Mouse (Mus musculus): ENCODE results near the gene Ostf1. TPM values are rescaled to one million over a fixed set of nuclear protein-coding genes. Genes with fewer than 3 reads are reported as not detected.

Gene Ostf1
- polyA plus RNA-seq, 3 experiments from 2014 or later: 87.5 to 260 (median 96.7) TPM

DNA sequence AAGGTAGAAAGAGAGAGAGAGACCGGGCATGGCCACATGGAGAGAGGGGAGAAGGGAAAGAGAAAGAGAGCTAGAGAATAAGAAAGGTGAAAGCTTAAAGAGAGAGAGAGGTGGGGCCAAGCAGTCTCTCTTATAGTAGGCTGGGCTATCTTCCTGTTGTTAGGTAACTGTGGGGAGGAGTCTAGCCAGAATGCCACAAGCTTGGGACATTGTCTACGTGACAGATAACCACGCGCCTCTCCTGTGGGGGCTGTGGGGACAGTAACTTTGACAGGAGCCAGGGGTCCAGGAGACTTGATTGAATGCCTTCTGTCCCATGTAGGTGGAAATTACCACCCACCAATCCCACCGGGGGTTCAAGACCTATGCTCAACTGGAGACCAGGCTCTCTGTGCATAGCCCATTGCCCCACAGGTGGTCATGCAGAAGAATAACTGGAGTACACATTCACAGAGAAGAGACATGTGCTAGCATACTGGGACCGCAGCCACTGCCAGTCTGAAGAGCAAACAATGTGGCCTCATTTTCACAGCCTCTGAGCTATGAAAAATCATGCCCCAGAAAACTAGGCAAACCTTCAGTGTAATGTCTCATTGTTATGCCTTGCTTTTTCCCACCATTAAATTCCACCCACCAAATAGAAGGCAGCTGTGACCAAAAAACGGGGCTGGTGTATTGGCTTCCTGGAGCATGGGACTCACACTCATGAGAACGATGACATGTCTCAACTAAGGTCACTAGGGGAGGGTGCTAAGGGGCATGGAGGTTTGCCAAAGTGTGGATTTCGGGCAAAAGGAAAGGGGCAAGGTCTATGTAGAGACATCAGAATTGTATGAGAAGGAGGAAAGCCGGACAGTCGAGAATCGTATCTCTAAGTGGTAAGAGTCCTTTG lies 63.4 kb downstream of the Ostf1 start:
- no peak for ATAC-seq

DNA sequence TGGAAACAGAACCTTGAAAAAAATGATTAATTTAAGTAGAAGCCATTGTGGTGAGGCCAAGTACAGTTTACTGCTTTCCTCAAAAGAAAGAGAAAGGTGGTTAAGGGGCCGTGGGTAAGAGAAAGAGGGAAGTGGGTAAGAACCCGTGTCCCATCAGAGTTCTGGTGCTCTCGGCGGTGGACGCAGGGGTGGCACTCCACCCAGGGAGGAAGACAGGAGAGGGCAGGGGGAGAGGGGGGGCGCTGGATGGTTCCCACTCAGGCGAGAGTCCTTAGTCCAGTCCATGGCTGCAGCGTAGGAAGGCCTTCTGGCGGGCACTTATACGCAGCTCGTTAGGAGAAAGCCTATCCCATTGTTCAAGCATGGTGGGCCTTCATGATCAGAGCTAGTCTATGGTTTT lies 64.1 kb downstream of the Ostf1 start:
- no peak for ATAC-seq

DNA sequence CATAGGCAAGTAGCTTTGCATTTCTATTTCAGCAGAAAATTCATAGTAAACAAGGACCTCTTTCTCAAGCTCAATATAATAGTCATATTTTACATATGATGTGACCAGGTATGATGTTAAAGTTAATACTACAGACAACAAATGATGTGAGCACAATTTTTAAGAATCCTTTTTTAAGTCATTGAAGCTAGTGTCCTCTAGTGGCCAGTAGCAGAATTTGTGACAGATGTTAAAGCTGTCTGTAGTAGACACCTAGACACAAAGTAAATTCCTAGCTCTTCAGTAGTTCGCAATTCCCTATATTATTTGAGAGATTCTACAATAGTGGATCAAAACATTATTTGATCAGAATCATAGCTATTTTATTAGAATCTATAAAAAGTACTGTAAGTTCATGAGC lies 73.9 kb downstream of the Ostf1 start:
- ATAC-seq: no peak

DNA sequence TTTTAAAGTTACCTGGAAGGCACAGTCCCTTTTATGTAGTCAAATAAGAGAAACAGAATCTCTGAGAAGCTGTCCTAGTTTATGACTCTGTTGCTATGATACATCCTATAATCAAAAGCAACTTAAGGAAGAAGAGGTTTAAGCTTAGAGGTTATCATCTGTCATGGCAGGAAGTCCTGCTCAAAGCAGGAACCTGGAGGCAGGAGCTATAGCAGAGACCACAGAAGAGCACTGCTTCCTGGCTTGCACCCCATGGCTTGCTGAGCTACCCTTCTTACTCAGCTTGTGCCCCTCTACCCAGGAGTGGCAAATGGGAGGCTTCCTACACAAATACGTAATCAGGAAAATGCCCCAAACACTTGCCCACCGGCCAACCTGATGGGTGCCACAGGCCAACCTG lies 76.0 kb downstream of the Ostf1 start:
- ATAC-seq: no peak

DNA sequence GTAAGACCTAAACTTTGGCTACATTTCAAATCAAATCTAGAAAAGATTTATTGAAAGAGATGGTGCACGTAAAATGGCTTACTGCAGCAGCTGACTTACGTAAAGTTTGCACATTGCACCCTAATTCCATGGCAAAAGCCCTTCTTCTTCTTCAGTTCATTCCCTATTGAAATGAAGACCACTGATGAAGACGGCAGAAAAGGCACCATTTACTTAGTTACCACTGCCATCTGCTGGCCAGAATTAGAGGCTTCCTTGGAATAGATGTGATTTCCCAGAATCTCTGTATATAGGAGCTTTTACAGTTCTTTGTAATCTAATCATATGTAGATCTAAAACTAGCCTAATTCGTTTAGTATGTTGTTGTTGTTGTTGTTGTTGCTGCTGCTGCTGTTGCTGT lies 83.0 kb downstream of the Ostf1 start:
- no peak for ATAC-seq

Other genes starting within 250 kb of the Ostf1 start
- 10 to 100 TPM in 1 of 3 experiments, 1 to 10 TPM in 2; 6.7 to 16.1 (median 8.9) TPM for gene Nmrk1, start 127 bp upstream of the Ostf1 start, polyA plus RNA-seq (2017; shearing (Covaris generic))
- gene Carnmt1, start 38.9 kb upstream of the Ostf1 start, polyA plus RNA-seq (2017; shearing (Covaris generic)): 1 to 10 TPM; 3.2 to 5.2 (median 3.8) TPM
- 1 to 10 TPM; 2.5 to 5.9 (median 3.0) TPM for gene D030056L22Rik, start 81.4 kb upstream of the Ostf1 start, polyA plus RNA-seq (2017; shearing (Covaris generic))
- under 1 TPM; 0.23 to 0.51 (median 0.46) TPM for gene Trpm6, start 118.2 kb upstream of the Ostf1 start, polyA plus RNA-seq (2017; shearing (Covaris generic))